Mouse (Mus musculus): ENCODE data around the gene Ptprj. TPM values are rescaled to one million over a fixed set of nuclear protein-coding genes. Genes with fewer than 3 reads are reported as not detected.

The Ptprj gene
- total and polyA plus RNA-seq, 3 experiments: 6.9 to 8.9 (median 7.3) TPM

DNA sequence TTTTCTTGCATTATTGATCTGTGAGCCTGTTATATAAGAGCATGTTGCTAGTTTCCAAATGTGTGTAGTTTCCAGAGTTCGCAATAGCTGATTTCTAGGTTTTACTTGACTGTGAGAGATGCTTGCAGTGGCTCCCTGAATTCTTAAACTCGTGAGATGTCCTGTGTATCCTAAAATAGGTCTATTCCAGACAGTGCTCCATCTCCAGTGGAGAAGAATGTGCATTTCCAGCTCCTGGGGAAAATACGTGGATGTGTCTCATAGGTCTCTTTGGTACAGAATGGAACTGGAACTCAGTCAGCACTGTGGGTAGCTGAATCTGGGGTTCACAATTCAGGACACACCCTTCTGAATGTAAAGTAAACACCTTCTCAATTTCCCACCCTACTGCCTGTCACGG, 107.7 kb downstream of the Ptprj start:
- Histone ChIP-seq H3K79me2 (replicated peaks; ENCODE audit: control insufficient read depth, extremely low read depth, insufficient read depth, poor library complexity, severe bottlenecking) (0 out of 2 replicates have a peak, but pooled peaks cover 2% of the 10 kb centered on the region), H3K36me3 (replicated peaks in 1 of 2; ENCODE audit: control insufficient read depth in 1 of 2, insufficient read depth in 1 of 2, low read length in 1 of 2) (peaks cover 3 to 37% of the 10 kb centered on the region in 2 experiments), H3K4me2 (ENCODE audit: insufficient read depth, low read depth, poor library complexity, severe bottlenecking) (no peak overlapping the region), H3K27ac (ENCODE audit: insufficient read depth, low read depth) (no peak overlapping the region), H3K4me3 (replicated peaks in 1 of 3; ENCODE audit: low read depth in 2 of 3, low read length in 2 of 3, poor library complexity in 1 of 3) (no peak overlapping the region), H3K9me3 (replicated peaks; ENCODE audit: low read length) (no peaks in the 10 kb centered on the region), H3K27me3 (replicated peaks) (no peaks in the 10 kb centered on the region), H3K9ac (ENCODE audit: insufficient read depth, low read depth) (no peak overlapping the region), H3K4me1 (ENCODE audit: control insufficient read depth in 1 of 2, insufficient read depth in 2 of 2) (peaks cover 6 to 31% of the 10 kb centered on the region in 2 experiments; a peak in 3 of 4 replicates)
- dilution Hi-C loops (cut with MboI; ENCODE audit: extremely low pct_ligation_motif_present, extremely low pct_unique_long_range_greater_than_20kb, low sequenced_read_pairs): no loop called here
- in situ Hi-C loops (cut with MboI; ENCODE audit: low pct_ligation_motif_present, low pct_unique_long_range_greater_than_20kb, low sequenced_read_pairs): no loop called here
- DNase-seq (ENCODE audit: extremely low read depth): no peak
- TF ChIP-seq USF1 (IDR thresholded peaks at IDR 0.05; ENCODE audit: low read depth, low read length): no peak
- TF ChIP-seq MEF2A (IDR thresholded peaks at IDR 0.05; ENCODE audit: borderline replicate concordance, low read depth, low read length): no peak
- TF ChIP-seq RCOR1 (conservative IDR thresholded peaks at IDR 0.05; ENCODE audit: low read depth, low read length): no peak
- TF ChIP-seq ZKSCAN1 (IDR thresholded peaks at IDR 0.05; ENCODE audit: borderline replicate concordance, low read depth, low read length): no peak

- Histone ChIP-seq H3K27me3 (replicated peaks) (no peaks in the 10 kb centered on the region), H3K4me1 (ENCODE audit: control insufficient read depth in 1 of 2, insufficient read depth in 2 of 2) (peaks cover 0 to 10% of the 10 kb centered on the region in 2 experiments; a peak in 2 of 4 replicates), H3K4me3 (replicated peaks in 1 of 3; ENCODE audit: low read depth in 2 of 3, low read length in 2 of 3, poor library complexity in 1 of 3) (no peak overlapping the region), H3K79me2 (replicated peaks; ENCODE audit: control insufficient read depth, extremely low read depth, insufficient read depth, poor library complexity, severe bottlenecking) (0 out of 2 replicates have a peak, but pooled peaks cover 2% of the 10 kb centered on the region), H3K27ac (ENCODE audit: insufficient read depth, low read depth) (no peak overlapping the region), H3K9me3 (replicated peaks; ENCODE audit: low read length) (no peaks in the 10 kb centered on the region), H3K9ac (ENCODE audit: insufficient read depth, low read depth) (no peak overlapping the region), H3K36me3 (replicated peaks in 1 of 2; ENCODE audit: control insufficient read depth in 1 of 2, insufficient read depth in 1 of 2, low read length in 1 of 2) (peaks cover 7 to 57% of the 10 kb centered on the region in 2 experiments), H3K4me2 (ENCODE audit: insufficient read depth, low read depth, poor library complexity, severe bottlenecking) (no peak overlapping the region)
- dilution Hi-C loops (cut with MboI; ENCODE audit: extremely low pct_ligation_motif_present, extremely low pct_unique_long_range_greater_than_20kb, low sequenced_read_pairs): no loop called here
- in situ Hi-C loops (cut with MboI; ENCODE audit: low pct_ligation_motif_present, low pct_unique_long_range_greater_than_20kb, low sequenced_read_pairs): no loop called here
- TF ChIP-seq NELFE (IDR thresholded peaks at IDR 0.05; ENCODE audit: low read depth, low read length) (no peak), ZKSCAN1 (IDR thresholded peaks at IDR 0.05; ENCODE audit: borderline replicate concordance, low read depth, low read length) (no peak), SIN3A (IDR thresholded peaks at IDR 0.05; ENCODE audit: low read length) (no peak), GABPA (IDR thresholded peaks at IDR 0.05; ENCODE audit: insufficient replicate concordance, low read depth, low read length) (no peak), CHD2 (IDR thresholded peaks at IDR 0.05; ENCODE audit: low read length) (no peak), ETS1 (conservative IDR thresholded peaks at IDR 0.05; ENCODE audit: low read depth, low read length) (no peak), USF1 (IDR thresholded peaks at IDR 0.05; ENCODE audit: low read depth, low read length) (no peak), RAD21 (IDR thresholded peaks at IDR 0.05; ENCODE audit: low read depth, low read length) (no peak), EP300 (IDR thresholded peaks at IDR 0.05; ENCODE audit: low read length) (no peak), ZC3H11A (IDR thresholded peaks at IDR 0.05; ENCODE audit: low read depth, low read length) (no peak), MYC (IDR thresholded peaks at IDR 0.05; ENCODE audit: low read depth, low read length) (no peak), MAFK (IDR thresholded peaks at IDR 0.05; ENCODE audit: insufficient replicate concordance, low read length) (no peak), SMC3 (IDR thresholded peaks at IDR 0.05; ENCODE audit: low read depth, low read length) (no peak), ZNF384 (IDR thresholded peaks at IDR 0.05; ENCODE audit: low read depth, low read length) (no peak), POLR2A (IDR thresholded peaks at IDR 0.05; ENCODE audit: low read depth, low read length) (no peak), MAZ (IDR thresholded peaks at IDR 0.05; ENCODE audit: low read depth, low read length) (no peak), POLR2AphosphoS2 (IDR thresholded peaks at IDR 0.05; ENCODE audit: low read depth, low read length) (no peak), TCF12 (IDR thresholded peaks at IDR 0.05; ENCODE audit: low read depth, low read length) (no peak)
- no peak for DNase-seq (ENCODE audit: extremely low read depth)
These were observed 110.3 kb downstream of the Ptprj start for GRCm38 (mm10) chr2:90470122-90470521.

Data from CH12.LX (cell line).